Mouse (Mus musculus): ENCODE measurements at regions not wholly inside any gene's neighbourhood (a gene's known extent, or its start where the extent isn't known, plus 50 kb on each side); places are given as distances from the start of the nearest gene placed in this dataset.

GRCm38 (mm10) chr16:95647854-95648253 lies 54.0 kb upstream of the Ets2 start:
- DNase-seq (ENCODE audit: low read depth) = peak; percentile 69

- no peak for DNase-seq (ENCODE audit: low read depth)
Measured at GRCm38 (mm10) chr16:95642784-95643590, 56.6 kb upstream of the Erg start.

- no peak for DNase-seq (ENCODE audit: low read depth)
Measured at GRCm38 (mm10) chr16:95640670-95641069, 54.3 kb upstream of the Erg start.

- no peak for DNase-seq (ENCODE audit: low read depth)
Measured at GRCm38 (mm10) chr16:95639677-95640076, 53.3 kb upstream of the Erg start.

- DNase-seq (ENCODE audit: low read depth) = no peak
Measured at GRCm38 (mm10) chr16:95637850-95638249, 51.5 kb upstream of the Erg start.

- no peak for DNase-seq (ENCODE audit: low read depth)
Measured at GRCm38 (mm10) chr16:95636615-95637014, 50.2 kb upstream of the Erg start.
